Mouse (Mus musculus) adipose tissue, adult 10 weeks (tissue): ENCODE data around the gene 2900092C05Rik. TPM values are rescaled to one million over a fixed set of nuclear protein-coding genes. Genes with fewer than 3 reads are reported as not detected.

Experiments used
- polyA plus RNA-seq: library from polyadenylated mRNA; stranded (reverse); fragments of 350-450 nt; fragmentation: Illumina TruSeq; extraction: RNeasy Lipid Tissue Mini Kit (QIAGEN cat#74804); gene quantifications from one replicate; pipeline ENCODE4 v1.2.3, GENCODE M21; 2014; ENCODE audit warnings: low read depth, low replicate concordance

The 2900092C05Rik gene
- polyA plus RNA-seq: 1.0 TPM

DNA sequence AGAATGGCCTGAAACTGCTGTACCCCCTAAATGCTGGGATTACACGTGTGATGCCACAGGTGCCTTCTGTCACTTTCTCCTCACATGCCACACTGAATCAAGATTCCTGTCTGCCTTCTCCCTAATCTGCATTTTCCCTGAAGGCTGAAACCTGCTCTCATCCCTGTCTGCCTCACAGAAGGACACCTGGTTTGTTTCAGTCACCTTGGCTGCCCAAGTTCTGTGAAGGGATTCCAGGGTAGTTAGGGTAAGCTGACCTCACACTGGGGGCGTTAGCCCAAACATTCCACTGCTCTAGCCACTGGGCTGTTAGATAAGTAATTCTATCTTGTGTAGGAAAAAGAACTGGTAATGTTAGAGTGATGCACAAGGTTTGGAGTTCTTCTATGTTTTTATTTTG, at the start of gene 2900092C05Rik:
TSS of gene 2900092C05Rik (plus strand) at position 301 of the 400 bp plus-strand sequence.

DNA sequence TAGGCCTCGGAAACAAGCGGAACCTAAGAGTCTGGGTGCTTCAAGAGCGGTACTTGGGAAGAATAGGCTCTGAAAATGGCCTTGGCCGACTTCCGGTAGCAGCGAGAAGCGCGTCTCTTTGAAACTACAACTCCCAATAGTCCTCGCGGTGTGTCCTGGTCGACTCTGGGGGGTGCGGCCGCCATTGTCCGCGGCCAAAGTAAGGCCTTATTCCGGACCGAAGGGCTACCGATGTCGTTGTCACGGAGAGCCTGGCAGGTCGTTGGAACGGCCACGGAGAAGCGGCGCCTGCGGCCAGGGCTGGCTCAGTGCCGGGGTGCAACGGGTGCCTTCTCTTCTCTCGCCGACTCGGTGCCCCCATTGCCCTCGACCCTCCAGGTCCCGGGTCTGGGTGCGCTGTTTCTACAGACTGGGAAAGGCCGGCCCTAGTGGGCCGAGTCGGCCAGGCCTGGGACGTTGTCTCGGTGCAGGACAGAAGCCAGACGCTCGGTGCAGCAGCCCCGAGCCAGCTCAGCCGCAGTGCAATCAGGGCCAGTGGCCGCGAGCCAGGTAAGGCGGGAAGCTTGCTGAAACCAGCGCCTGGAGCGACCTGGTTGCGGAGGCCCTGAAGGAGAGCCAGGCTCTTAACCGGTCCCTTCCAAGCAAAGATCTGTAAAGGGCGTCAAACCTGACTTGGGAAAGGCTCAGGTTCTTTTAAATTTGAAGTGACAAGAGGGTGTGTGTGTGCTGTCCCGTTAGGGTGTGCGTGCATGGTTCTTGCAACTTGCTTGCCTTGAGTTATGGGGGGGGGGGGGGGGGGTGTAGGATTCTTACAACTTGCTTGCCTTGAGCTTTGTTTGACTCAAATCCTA, 33.9 kb upstream of the 2900092C05Rik start, which contains the start of gene Zfp606:
TSS of gene Zfp606 (plus strand) at position 136 of the 851 bp plus-strand sequence.

Other genes with a start within 250 kb of the 2900092C05Rik start
- not detected for gene Vmn1r81, start 244.2 kb upstream of the 2900092C05Rik start, polyA plus RNA-seq
- not detected for gene Vmn1r82, start 212.1 kb upstream of the 2900092C05Rik start, polyA plus RNA-seq
- gene Vmn1r83, start 183.0 kb upstream of the 2900092C05Rik start, polyA plus RNA-seq: not detected
- gene Vmn1r84, start 143.2 kb upstream of the 2900092C05Rik start, polyA plus RNA-seq: not detected
- gene Zfp551, start 89.8 kb upstream of the 2900092C05Rik start, polyA plus RNA-seq: 1.8 TPM
- 7.8 TPM for gene Zfp606, start 34.2 kb upstream of the 2900092C05Rik start, polyA plus RNA-seq
- not detected for gene Vmn2r53, start 96.3 kb downstream of the 2900092C05Rik start, polyA plus RNA-seq
- gene Vmn2r54, start 127.8 kb downstream of the 2900092C05Rik start, polyA plus RNA-seq: not detected
- not detected for gene Vmn2r55, start 172.5 kb downstream of the 2900092C05Rik start, polyA plus RNA-seq
- gene Vmn2r56, start 222.5 kb downstream of the 2900092C05Rik start, polyA plus RNA-seq: not detected